Mouse (Mus musculus) liver, embryonic 13.5 days (tissue): ENCODE data around the gene Lrig3. TPM values are rescaled to one million over a fixed set of nuclear protein-coding genes. Genes with fewer than 3 reads are reported as not detected.

Source experiments
- ATAC-seq: fragments of 200-750 bp; cut with Nextera tagmentation; 2 replicates; pipeline ENCODE4 v1.8.0; 2017; ENCODE audit warnings: low read depth, mild to moderate bottlenecking, moderate number of reproducible peaks, moderate library complexity
- DNase-seq: peaks from one replicate; pipeline ENCODE4 v3.0.0; 2022
- H3K27ac ChIP-seq: fragments of 300-500 bp; sonication (generic); 2 replicates; pipeline ENCODE4 v1.5.1; 2015; ENCODE audit warnings: moderate library complexity, mild to moderate bottlenecking, inconsistent platforms
- H3K27me3 ChIP-seq: fragments of 300-500 bp; sonication (generic); 2 replicates; pipeline ENCODE4 v1.6.1; 2015; ENCODE audit warnings: mild to moderate bottlenecking, inconsistent platforms
- H3K36me3 ChIP-seq: fragments of 300-500 bp; sonication (generic); 2 replicates; pipeline ENCODE4 v1.6.1; 2015; ENCODE audit warnings: mild to moderate bottlenecking, inconsistent platforms
- H3K4me1 ChIP-seq: fragments of 300-500 bp; sonication (generic); replicated peaks from 2 replicates; pipeline ENCODE4 v1.6.1; 2015; ENCODE audit warnings: inconsistent platforms
- H3K4me2 ChIP-seq: fragments of 300-500 bp; sonication (generic); 2 replicates; pipeline ENCODE4 v1.6.1; 2015; ENCODE audit warnings: inconsistent platforms, mild to moderate bottlenecking, moderate library complexity
- H3K4me3 ChIP-seq: fragments of 300-500 bp; sonication (generic); replicated peaks from 2 replicates; pipeline ENCODE4 v1.5.1; 2015; ENCODE audit warnings: mild to moderate bottlenecking, inconsistent platforms
- H3K9ac ChIP-seq: fragments of 300-500 bp; sonication (generic); 2 replicates; pipeline ENCODE4 v1.6.1; 2015; ENCODE audit warnings: mild to moderate bottlenecking, inconsistent platforms
- H3K9me3 ChIP-seq: fragments of 300-500 bp; sonication (generic); replicated peaks from 2 replicates; pipeline ENCODE4 v1.6.1; 2016; ENCODE audit warnings: inconsistent platforms
- WGBS: fragments of 180-500 bp; shearing (Covaris S2); methylation state at CpG from one replicate; pipeline ENCODE4 v1.1.7; 2015; ENCODE audit not compliant: insufficient replicate concordance; 5-methylcytosine and 5-hydroxymethylcytosine counted together
- polyA plus RNA-seq: library from polyadenylated mRNA; unstranded; fragments of >200 nt; fragmentation: Nextera tagmentation; extraction: Ambion mirVana; gene quantifications from 2 replicates; pipeline ENCODE4 v1.2.1, GENCODE M21; 2015

Lrig3 gene
- polyA plus RNA-seq, 1 experiment from 2014 or later: 0.80 TPM

- 45% methylated on average over 11 of the region's 11 CpGs for WGBS
- Histone ChIP-seq H3K4me2 (no peak overlapping the region), H3K36me3 (no peaks in the 10 kb centered on the region), H3K4me3 (no peak overlapping the region), H3K9me3 (no peaks in the 10 kb centered on the region), H3K9ac (no peak overlapping the region), H3K4me1 (no peaks in the 10 kb centered on the region), H3K27ac (no peak overlapping the region), H3K27me3 (no peaks in the 10 kb centered on the region)
- ATAC-seq (no peak), DNase-seq (no peak)
These were observed 25.5 kb upstream of the Lrig3 start for GRCm38 (mm10) chr10:125940316-125941059.

GRCm38 (mm10) chr10:125943098-125943497 lies 22.9 kb upstream of the Lrig3 start:
- H3K4me3 ChIP-seq: no peak overlapping the region
- H3K9ac ChIP-seq: no peak overlapping the region
- no peak for DNase-seq
- H3K4me2 ChIP-seq: no peak overlapping the region
- no peaks in the 10 kb centered on the region for H3K4me1 ChIP-seq
- no peaks in the 10 kb centered on the region for H3K27me3 ChIP-seq
- no peak overlapping the region for H3K27ac ChIP-seq
- no peaks in the 10 kb centered on the region; the same call in 1 of the 2 replicates for H3K9me3 ChIP-seq
- no peak for ATAC-seq
- 53% methylated on average over 5 of the region's 5 CpGs for WGBS
- no peaks in the 10 kb centered on the region for H3K36me3 ChIP-seq

GRCm38 (mm10) chr10:125944762-125945504 lies 21.0 kb upstream of the Lrig3 start:
- Histone ChIP-seq H3K9ac (no peak overlapping the region), H3K4me1 (no peaks in the 10 kb centered on the region), H3K9me3 (no peaks in the 10 kb centered on the region; the same call in 1 of the 2 replicates), H3K27ac (no peak overlapping the region), H3K36me3 (no peaks in the 10 kb centered on the region), H3K4me3 (no peak overlapping the region), H3K4me2 (no peak overlapping the region), H3K27me3 (no peaks in the 10 kb centered on the region)
- ATAC-seq (no peak), DNase-seq (no peak)
- WGBS: 65% methylated on average over 11 of the region's 11 CpGs

- Histone ChIP-seq H3K9ac (no peak overlapping the region), H3K4me3 (no peak overlapping the region), H3K27me3 (no peaks in the 10 kb centered on the region), H3K9me3 (no peaks in the 10 kb centered on the region; the same call in 1 of the 2 replicates), H3K27ac (no peak overlapping the region), H3K4me1 (no peaks in the 10 kb centered on the region), H3K4me2 (no peak overlapping the region), H3K36me3 (no peaks in the 10 kb centered on the region)
- ATAC-seq (no peak), DNase-seq (no peak)
- WGBS: 38% methylated on average over 15 of the region's 15 CpGs
These were observed 17.0 kb upstream of the Lrig3 start for GRCm38 (mm10) chr10:125948842-125949474.

GRCm38 (mm10) chr10:125951633-125952032 lies 14.3 kb upstream of the Lrig3 start:
- H3K4me1 ChIP-seq: no peaks in the 10 kb centered on the region
- no peak overlapping the region for H3K4me3 ChIP-seq
- ATAC-seq (no peak), DNase-seq (no peak)
- no peaks in the 10 kb centered on the region; the same call in 1 of the 2 replicates for H3K9me3 ChIP-seq
- H3K9ac ChIP-seq: no peak overlapping the region
- no peak overlapping the region for H3K27ac ChIP-seq
- no peak overlapping the region for H3K4me2 ChIP-seq
- no peaks in the 10 kb centered on the region for H3K27me3 ChIP-seq
- H3K36me3 ChIP-seq: no peaks in the 10 kb centered on the region
- WGBS: 52% methylated on average over 5 of the region's 5 CpGs

- no peaks in the 10 kb centered on the region for H3K9me3 ChIP-seq
- H3K4me1 ChIP-seq: no peaks in the 10 kb centered on the region
- ATAC-seq (no peak), DNase-seq (no peak)
- no peaks in the 10 kb centered on the region for H3K36me3 ChIP-seq
- 59% methylated on average over 7 of the region's 7 CpGs for WGBS
- H3K4me2 ChIP-seq: no peak overlapping the region
- no peak overlapping the region for H3K4me3 ChIP-seq
- no peak overlapping the region for H3K27ac ChIP-seq
- H3K9ac ChIP-seq: no peak overlapping the region
- H3K27me3 ChIP-seq: no peaks in the 10 kb centered on the region
These were observed 11.6 kb upstream of the Lrig3 start for GRCm38 (mm10) chr10:125954343-125954742.

GRCm38 (mm10) chr10:125954747-125955530 lies 11.0 kb upstream of the Lrig3 start:
- H3K36me3 ChIP-seq: no peaks in the 10 kb centered on the region
- no peak for ATAC-seq

GRCm38 (mm10) chr10:125961411-125962107 lies 4.4 kb upstream of the Lrig3 start:
- Histone ChIP-seq H3K4me1 (peaks cover 4% of the 10 kb centered on the region; the same call in 1 of the 2 replicates), H3K4me3 (no peak overlapping the region), H3K4me2 (no peak overlapping the region), H3K36me3 (no peaks in the 10 kb centered on the region), H3K27me3 (peaks cover 19% of the 10 kb centered on the region), H3K9me3 (no peaks in the 10 kb centered on the region), H3K9ac (no peak overlapping the region), H3K27ac (no peak overlapping the region)
- WGBS: 26% methylated on average over 9 of the region's 9 CpGs
- ATAC-seq (no peak), DNase-seq (no peak)

More at GRCm38 (mm10) chr10:125954747-125955530, 11.0 kb upstream of the Lrig3 start:
- no peak for DNase-seq
- no peak overlapping the region for H3K4me3 ChIP-seq
- H3K4me1 ChIP-seq: no peaks in the 10 kb centered on the region
- 71% methylated on average over 12 of the region's 12 CpGs for WGBS
- no peak overlapping the region for H3K9ac ChIP-seq
- no peaks in the 10 kb centered on the region for H3K9me3 ChIP-seq
- no peaks in the 10 kb centered on the region for H3K27me3 ChIP-seq
- H3K4me2 ChIP-seq: no peak overlapping the region
- H3K27ac ChIP-seq: no peak overlapping the region

- H3K4me3 ChIP-seq: no peak overlapping the region
- H3K4me2 ChIP-seq: no peak overlapping the region
- H3K27me3 ChIP-seq: peaks cover 34% of the 10 kb centered on the region
- no peaks in the 10 kb centered on the region for H3K36me3 ChIP-seq
- DNase-seq: no peak
- no peak for ATAC-seq
- H3K9ac ChIP-seq: no peak overlapping the region
- WGBS: 61% methylated on average over 3 of the region's 3 CpGs
- no peak overlapping the region for H3K27ac ChIP-seq
- H3K4me1 ChIP-seq: peaks cover 4% of the 10 kb centered on the region; the same call in 1 of the 2 replicates
- no peaks in the 10 kb centered on the region for H3K9me3 ChIP-seq
These were observed 1.3 kb upstream of the Lrig3 start for GRCm38 (mm10) chr10:125964709-125965108.

GRCm38 (mm10) chr10:125966481-125967251 lies 698 bp downstream of the Lrig3 start:
- peak; percentile 1 for DNase-seq
- WGBS: 2% methylated on average over 48 of the region's 59 CpGs
- H3K9me3 ChIP-seq: no peaks in the 10 kb centered on the region
- peaks cover 34% of the 10 kb centered on the region for H3K27me3 ChIP-seq
- H3K4me1 ChIP-seq: peaks cover 7% of the 10 kb centered on the region; the same call in 1 of the 2 replicates
- no peak overlapping the region; the same call in 1 of the 2 replicates for H3K27ac ChIP-seq
- peak overlapping the region; percentile 61 for H3K4me3 ChIP-seq
- peak overlapping the region; percentile 67 for H3K9ac ChIP-seq
- no peaks in the 10 kb centered on the region for H3K36me3 ChIP-seq
- H3K4me2 ChIP-seq: peak overlapping the region; percentile 73
- peak; percentile 50 for ATAC-seq
